Mouse (Mus musculus): Measurements from ENCODE around the gene Ppif.
A peak's percentile ranks its signal among the peaks of the same experiment; 100 is the strongest.

Ppif gene

GRCm38 (mm10) chr14:25738591-25739001, 44.6 kb downstream of the Ppif start:
- no peak for DNase-seq

GRCm38 (mm10) chr14:25739957-25740565, 46.1 kb downstream of the Ppif start:
- DNase-seq, result no peak

GRCm38 (mm10) chr14:25741211-25741610, 47.3 kb downstream of the Ppif start:
- no peak for DNase-seq

GRCm38 (mm10) chr14:25741840-25742367, 48.0 kb downstream of the Ppif start:
- DNase-seq, result no peak

GRCm38 (mm10) chr14:25742943-25743342, 49.0 kb downstream of the Ppif start:
- no peak for DNase-seq

- DNase-seq, result peak in 1 of 2 experiments; percentile 15
Observed at GRCm38 (mm10) chr14:25745365-25746184, 51.6 kb downstream of the Ppif start.

DNA sequence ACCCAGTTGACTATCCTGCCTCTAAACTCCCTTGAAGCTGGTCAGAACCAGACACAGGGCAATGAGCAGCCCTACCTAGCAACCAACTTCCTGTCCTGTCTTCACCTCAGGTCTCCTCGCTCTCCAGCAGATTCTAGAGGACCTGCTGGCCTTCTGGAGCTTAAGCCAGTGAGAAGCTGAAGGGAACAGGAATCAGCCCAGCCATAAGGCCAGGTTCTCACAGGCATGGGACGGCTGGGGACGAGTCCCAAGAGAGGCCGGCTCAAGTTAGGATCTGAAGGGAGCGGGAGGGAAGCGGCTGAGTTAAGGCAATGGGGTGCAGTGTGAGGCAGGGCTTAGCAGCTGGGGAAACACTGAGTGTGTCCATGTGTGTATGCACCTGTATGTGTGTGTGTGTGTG, 52.4 kb downstream of the Ppif start:
- DNase-seq, result no peak

DNA sequence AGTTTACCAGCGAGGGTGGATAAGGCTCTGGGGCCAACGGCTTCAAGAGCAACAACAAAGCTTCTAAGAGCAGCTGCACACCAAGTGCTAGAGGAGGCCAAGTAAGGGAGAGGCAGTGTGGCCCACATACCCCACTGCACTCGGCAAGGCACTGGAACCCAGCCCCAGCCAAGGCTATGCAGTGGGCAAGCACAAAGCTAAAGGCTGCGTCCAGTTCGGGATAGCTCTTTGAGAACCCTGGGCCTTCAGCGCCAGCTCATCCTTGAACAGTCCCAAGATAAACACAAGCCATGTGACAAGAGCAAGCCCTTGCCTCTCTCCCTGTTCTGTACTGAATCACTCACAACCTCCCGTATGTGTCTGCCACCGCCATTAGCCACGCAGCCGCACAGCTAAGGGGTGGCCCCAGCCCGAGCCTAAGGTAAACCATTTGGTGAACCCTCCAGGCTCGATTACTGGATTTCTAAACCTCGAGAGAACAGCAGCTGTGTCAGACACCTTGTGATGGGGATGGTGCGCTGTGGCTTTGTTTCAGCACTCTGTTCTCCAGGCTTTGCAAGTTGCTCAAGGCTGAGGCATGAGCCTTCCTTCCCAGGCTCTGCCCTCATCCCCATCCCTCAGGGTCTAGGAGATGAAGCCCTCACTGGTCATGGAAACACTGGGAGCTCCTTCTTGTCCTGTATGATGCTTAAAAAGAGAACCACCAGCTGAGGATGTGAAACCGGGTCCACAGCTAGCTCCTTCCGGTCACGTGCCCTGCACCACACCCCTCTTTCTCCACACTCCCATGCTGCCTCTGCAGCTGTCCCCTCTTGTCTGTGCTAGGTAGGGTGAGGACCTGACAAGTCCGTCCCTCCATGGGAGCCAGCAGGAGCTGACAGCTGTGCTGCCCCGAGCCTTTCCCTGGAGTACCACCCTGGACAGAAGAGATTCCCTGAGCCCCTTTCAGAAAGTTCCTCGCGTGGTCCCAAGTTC, 53.3 kb downstream of the Ppif start:
- peak; percentile 88 to 92 for DNase-seq

DNA sequence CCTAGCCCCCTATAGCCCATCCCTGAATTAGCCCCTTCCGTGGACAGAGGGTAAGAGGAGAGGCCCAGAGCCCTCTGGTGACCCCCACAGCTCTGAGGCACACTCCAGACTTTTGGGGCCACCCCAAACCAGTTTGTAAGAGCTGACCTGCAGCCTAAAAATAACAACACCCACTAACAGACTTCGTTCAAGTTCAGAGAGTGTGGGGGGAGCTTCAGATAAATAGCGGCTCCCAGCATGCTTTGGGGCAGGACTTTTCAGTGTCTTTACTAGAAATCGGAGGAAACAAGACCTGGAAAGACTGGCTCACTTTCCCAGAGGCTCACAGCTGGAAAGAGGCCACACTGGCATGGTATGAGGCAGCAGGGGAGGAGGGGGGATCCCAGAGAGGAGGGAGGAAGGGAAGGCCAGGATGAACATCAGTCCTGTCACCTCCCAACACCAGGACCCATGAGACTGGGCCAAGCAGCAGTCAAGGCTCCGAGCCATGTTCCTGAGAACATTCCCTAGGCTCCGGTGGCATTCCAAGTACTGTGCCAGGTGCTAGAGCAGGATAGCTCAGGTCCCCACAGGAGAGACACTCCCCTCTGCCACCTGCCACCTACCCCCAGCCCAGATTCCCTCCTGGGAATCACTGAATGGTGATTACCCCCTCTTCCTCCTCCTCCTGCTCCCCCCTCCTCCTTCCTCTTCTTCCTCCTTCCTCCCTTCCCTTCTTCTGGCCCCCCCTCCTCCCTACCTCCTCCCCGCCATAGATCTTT, 54.2 kb downstream of the Ppif start:
- peak; percentile 48 to 55 for DNase-seq

GRCm38 (mm10) chr14:25749143-25749909, 55.4 kb downstream of the Ppif start:
- DNase-seq, result no peak

Measured in B cell, adult 2 months (primary cell).